Mouse (Mus musculus) layer of hippocampus, postnatal 10 days (tissue): Measurements from ENCODE around the gene Atg4b. TPM values are rescaled to one million over a fixed set of nuclear protein-coding genes. Genes with fewer than 3 reads are reported as not detected.
"Not testable (repeated sequence)": the region's sequence is repeated elsewhere in the genome, so short reads cannot be mapped to it uniquely, and the experiment has no call there.

ENCODE experiments used
- DNase-seq, 2 experiments: peaks; one replicate each; pipeline ENCODE4 v3.0.0; 2021; ENCODE audit warnings: low spot score in 2 of 2
- total RNA-seq, 2 experiments: library from RNA; stranded (reverse); gene quantifications; 2 replicates each; pipeline ENCODE4 v1.2.3; 2021

Gene Atg4b
- total RNA-seq, 2 experiments from 2014 or later, result 67.2 to 69.7 TPM

DNA sequence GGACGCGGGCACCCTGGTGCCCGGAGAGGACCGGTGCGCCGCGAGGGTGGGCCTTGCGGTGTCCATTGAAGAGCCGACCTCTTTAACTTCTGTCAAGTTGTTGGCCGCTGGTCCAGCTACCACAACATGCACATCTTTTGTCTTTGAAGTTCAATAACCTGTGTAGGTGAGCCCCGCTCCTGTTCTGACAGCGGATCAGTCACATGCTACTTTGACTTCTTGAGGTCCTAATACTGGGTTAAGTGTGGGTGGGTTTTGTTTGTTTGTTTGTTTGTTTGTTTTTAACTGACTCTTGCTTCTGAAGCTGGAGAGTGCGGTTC, 4.0 kb downstream of the Atg4b start:
- DNase-seq, result no peak

DNA sequence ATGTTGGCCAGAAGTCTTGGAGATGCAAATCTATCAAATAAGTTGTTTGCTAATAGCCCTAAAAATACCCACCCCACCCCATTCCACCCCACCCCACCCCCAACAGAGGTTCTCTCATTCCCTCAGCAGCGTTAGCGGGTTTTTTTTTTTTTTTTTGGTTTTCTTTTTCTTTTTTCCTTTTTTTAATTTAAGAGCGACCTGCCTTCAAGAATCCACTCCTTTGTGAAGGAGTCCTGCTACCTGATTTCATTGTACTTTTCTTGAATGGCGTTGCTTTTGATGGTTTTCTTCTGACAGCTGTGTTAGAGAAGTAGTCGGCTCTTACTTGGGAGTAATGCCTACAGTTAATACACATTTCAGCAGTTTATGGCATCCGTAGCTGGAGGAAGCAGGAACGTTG, 4.3 kb downstream of the Atg4b start:
- DNase-seq, result no peak

DNA sequence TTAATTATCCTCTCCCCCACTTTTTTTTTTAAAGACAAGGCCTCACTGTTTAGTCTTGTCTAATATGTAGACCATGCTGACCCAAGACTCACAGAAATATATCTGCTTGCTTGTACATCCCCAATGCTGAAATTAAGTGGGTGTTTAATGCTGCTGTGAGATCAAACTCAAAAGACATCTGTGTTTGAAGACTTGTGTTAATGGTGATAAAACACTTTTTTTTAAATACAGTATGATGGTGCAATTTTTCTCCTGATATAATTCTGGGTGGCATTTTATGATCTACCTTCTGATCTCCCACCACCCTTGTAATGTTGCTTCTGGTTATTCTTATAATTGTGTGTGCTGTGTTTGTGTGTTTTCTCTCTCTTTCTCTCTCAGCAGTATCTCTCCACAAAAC, 4.9 kb downstream of the Atg4b start:
- no peak for DNase-seq

DNA sequence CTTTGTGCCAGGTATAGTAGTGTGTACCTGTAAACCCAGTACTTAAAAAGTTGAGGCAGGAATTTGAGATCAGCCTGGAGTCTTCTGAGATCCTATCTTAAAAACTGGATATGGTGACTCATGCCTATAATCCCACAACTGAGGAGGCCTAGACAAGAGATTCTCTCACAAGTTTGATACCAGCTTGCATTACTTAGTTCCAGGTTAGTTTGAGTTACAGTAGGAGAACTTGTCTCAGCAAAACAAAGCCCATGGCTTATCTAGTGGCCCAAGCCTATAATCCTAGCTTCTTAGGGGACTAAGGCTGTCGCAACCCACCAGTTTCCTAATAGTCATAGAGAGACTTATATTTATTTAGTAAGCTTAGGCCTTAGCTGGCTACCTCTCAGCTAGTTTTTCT, 8.8 kb downstream of the Atg4b start:
- DNase-seq, result no peak

DNA sequence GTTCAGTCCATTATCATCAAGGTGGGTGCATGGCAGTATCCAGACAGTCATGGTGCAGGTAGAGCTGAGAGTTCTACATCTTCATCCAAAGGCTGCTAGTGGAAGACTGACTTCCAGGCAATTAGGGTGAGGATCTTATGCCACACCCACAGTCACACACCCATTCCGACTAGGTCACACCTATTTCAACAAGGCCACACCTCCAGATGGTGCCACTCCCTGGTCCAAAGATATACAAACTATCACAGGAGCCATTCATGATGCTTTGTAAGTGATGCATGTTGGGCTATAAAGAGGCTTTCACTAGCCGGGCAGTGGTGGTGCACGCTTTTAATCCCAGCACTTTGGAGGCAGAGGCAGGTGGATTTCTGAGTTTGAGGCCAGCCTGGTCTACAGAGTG, 12.2 kb downstream of the Atg4b start:
- DNase-seq, result not testable (repeated sequence)

DNA sequence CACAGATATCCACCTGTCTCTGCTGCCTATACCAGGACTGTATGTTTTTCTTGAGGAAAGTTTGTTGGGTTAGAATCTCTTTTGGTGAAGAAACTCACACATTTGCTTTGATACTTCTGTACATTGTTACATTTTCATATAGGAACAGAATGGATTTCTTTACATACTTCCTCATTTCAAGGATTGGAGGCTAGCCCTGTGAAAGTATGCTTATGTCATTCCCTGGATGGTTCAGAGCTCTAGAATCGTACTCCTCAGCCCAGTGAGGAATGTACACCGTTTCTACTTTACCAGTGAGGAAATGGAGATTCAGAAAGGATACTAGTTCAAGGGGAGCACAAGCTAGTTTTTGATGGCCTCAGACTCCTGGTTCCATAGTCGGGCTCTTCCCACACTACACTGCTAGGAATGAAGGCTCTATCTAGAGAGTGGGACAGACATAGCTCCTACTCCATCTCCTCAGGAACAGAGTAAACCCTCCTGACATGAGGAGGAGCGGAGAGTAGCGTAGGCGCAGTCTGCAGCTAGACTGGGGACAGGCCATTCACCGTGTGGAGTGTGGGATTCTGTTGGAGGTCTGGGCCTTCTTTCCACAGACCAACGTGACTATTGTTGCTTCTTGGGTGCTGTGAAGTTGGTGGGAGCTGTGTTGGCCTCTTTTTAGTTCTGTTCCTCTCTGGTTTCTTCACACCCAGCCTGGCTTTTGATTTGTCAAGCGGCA, 13.7 kb downstream of the Atg4b start:
- DNase-seq, result no peak

DNA sequence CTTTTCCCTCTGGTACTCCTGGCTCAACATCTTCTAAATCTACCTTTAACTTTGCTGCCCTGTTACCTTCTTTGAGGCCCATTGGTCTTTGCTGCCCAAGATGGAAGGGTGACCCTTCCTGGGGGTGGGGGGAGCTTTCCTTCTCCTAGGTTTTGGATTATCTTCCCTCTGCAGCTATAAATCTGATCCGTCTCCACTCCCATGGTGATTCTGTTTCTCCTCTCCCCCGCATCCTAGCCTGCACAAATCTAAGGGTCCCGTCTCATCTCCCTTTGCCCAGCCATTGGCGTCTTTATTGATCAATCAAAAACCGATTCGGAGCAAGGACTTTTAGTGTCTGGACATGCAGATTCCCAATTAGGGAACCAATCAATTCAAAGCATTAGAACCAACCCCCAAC, 16.3 kb downstream of the Atg4b start:
- no peak for DNase-seq

DNA sequence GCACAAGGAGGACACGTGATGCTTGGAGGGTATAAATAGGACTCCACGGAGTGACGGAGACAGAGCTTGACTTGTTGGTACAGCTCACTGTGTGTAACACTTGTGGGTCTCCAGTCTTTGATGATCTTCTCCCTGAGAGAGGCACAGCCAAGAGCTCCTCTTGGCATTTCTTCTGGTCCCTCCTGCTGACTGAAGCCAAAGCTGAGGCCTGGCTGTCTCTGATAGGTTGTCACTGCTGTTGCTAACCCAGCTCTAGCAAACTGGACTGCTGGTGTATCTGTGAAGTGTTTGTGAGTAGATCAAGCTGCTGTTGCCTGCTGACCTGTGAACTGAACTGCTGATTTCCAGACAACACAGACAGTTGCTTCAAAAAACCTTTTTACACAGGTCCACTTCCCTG, 18.6 kb downstream of the Atg4b start:
- no peak for DNase-seq

DNA sequence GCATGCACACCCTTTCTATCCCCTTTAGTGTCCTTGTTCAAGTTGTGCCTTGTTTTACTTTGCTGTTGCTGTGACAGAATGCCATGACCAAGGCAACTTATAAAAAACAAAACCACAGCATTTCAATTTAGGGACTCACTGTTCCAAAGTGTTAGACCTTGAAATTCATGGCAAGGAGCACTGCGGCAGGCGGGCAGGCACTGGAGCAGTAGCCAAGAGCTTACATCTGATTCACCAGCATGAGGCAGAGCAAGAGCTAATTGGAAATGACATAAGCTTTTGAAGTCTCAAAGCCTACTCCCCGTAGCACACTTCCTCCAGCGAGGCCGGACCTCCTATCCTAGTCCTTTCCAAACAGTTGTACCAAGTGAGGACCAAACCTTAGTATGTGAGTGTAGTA, 25.4 kb downstream of the Atg4b start:
- no peak for DNase-seq

DNA sequence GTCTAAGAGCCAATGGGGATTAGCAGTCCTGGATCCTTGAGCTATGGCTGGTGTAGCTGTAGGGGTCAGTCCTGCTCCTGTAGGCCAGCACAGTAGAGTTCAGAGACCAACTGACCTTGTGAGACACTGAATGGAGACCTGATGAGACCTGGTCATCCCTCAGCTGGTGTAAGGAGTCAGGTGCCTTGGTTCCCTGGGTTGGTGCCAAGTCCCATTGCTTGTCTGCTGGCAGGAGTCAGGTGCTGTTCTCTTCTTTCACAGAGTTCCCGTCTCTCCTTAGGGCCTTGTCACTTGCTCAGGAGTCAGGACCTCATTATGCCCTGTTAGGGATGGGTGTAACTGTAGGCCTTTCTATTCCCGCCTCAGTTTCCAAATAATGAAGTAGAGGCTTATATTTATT, 35.6 kb downstream of the Atg4b start:
- DNase-seq, result no peak

DNA sequence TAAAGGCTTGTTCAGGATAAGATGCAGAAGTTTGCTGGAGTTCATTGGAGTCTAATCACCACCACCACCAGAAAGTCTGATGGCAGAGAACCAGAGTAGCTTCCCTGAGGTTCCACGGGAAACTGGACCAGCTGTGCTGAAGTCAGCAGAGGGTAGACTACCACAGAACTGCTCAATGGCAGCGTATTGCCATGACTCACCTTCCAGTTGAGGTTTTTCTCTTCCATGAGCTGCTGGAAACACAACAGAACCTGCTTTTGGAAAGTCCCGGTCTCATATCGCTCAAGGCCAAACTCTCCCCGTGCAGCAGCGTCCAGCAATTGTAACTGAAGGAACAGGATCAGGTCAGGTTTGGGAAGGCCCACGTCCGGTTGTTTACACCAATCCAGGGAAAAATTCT, 43.2 kb downstream of the Atg4b start:
- DNase-seq, result no peak

DNA sequence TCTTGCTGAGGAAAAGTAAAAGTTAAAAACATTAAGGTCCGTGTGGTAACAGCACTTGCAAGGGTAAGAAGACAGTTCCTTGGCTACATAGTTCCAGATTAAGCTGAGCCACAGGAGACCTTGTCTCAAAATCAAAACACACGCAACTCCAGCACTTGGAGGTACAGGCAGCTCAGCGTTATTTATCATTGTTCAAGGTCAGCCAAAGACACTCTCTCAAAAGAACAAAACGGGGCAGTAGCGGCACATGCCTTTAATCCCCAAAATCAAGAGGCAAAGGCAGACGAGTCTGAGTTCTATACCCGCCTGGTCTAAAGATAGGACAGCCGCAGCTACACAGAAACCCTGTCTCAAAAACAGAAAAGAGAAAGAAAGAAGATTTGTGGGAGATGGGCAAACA, 44.6 kb downstream of the Atg4b start:
- DNase-seq, result no peak

DNA sequence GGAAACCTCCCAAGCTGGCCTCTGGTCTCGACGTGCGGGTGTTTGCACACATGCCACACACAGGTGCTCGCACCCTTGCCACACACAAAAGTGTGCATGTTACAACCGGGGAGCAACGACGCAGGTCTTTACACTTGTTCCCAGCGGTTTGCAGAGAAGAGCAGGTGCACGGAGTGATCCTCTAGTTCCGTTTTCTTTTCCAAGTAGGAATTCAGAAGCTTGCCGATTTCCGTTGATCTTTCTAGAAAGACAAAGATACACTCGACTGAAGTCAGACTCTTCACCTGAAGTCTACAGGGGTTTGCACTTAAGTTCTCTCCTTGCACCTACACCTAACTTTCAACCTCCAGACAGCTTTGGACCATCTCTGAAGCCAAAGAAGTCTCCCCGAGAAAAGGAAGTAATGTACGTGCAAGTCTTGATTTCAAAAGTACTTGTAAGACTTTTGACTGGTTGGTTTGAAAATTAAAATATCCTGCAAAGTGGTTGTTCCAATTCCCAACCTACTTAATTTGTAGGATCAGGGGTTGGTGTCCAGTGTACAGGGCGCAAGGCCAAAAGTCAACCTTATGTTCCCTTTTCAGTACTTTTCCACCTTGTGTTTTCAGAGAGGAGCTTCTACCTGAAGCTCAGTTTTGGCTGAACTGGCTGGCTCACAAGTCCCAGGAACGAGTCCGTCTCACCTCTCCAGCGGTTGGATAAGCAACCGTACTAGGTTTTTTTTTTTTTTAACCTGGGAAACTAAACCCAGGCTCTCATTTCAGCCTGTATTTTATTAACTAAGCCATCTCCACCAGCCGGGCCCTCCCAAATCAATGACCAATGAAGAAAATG, 49.6 kb downstream of the Atg4b start:
- DNase-seq, result no peak

DNA sequence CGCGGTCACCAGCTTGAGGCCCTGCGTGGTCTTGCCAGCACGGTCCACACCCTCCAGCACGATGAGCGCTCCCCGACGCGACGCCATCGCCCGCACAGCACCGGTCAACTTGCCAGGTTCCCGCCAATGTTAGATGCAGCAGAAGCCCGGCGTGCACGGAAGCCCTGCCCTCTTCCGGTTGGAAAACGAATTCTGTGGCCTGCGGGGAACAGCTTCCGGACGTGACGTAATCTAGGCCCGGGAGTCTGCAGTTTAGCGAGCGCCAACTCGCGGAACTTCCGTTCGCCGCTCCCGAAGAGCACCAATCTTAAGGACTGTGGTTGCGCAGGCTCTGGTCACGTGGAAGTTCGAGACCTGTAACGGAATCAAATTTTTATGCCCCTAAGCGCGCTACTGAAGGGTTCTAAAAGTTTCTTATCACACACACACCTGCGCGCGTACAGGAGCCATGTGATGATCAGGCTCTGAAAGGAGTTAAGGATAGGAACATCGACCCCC, 50.5 kb downstream of the Atg4b start, which contains the start of gene Dtymk:
Gene Dtymk, minus strand, starts transcription at position 194 of the 498 bp plus-strand sequence.
- DNase-seq, result peak; percentile 88 to 92

DNA sequence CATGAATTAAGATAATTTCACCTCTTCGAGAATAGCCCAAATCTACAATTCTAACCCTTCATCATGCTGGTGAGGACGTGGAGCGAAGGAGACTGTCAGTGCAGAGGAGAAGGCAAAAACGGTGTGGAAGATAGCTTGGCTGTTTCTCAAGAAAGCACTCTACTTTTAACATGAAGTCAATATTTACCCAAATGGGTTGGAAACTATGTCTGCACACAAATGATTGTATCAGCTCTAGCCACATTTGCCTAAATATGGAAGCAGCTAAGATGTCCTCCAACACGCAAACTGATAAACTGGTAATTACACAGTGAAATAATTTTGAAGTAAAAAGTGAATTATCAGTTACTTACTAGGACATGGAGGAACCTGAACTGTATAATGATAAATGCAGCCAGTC, 51.5 kb downstream of the Atg4b start:
- DNase-seq, result no peak

DNA sequence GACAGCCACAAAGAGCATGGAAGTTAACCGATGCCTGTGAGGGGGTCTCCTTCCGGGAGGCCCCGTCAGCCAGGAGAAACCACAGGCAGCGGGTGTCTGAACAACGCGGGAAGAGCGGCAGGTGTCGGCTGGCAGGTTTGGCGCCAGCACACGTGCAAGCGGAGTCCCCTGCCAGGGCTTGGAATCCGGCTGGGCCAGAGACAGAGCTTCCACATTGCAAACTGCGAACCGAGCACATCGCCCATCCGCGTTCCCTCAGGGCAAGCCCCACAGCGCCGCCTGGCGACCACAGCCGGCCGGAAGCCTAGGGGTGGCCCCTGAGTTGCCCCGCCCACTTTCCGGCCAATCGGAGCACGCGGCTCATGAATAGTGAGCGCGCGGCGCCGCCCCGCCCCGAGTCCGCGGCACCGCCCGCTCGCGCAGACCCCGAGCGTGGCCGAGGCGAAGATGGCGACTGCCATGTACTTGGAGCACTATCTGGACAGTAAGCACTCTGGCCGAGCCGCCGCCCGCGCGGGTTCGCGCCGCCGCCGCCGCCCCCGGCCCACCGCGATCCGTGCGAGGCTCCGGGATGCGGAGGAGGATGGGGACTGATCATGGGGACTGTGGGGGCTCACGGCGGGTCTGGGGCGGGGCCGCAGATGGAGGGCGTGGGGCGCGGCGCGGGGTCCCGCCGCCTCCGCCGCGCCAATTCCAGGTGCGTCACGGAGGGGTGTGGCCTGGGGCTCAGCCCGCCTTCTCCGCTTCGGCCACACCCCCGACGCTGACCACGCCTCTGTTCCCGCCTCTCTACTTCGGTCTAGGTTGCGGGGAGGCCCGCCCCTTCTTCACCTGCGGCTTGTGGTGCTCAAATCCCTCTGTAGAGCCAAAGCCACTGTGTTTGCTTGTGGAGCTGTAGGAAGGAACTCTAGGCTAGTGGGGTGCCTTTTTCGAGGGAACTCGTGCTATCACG, 52.5 kb downstream of the Atg4b start, which contains the start of gene Ing5:
Gene Ing5, plus strand, starts transcription at position 410 of the 952 bp plus-strand sequence.
- DNase-seq, result peak; percentile 100

DNA sequence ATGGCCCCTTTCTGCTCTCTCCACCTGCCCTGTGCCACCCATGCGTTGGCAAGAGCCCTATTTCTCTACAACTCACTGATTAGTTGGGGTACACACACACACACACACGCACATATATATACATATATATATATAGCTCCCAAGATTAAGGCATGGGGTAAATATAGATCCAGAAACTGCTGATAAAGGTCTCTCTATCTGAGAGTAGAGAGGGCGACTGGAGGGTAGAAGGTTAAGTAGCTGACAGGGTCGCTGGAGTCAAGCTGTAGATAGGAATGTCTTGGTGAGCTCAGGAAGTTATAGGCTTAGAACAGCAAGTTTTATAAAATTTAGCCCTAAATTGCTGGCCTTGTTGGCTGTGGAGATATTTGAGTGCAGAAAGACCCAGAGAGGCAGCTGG, 53.5 kb downstream of the Atg4b start:
- no peak for DNase-seq

DNA sequence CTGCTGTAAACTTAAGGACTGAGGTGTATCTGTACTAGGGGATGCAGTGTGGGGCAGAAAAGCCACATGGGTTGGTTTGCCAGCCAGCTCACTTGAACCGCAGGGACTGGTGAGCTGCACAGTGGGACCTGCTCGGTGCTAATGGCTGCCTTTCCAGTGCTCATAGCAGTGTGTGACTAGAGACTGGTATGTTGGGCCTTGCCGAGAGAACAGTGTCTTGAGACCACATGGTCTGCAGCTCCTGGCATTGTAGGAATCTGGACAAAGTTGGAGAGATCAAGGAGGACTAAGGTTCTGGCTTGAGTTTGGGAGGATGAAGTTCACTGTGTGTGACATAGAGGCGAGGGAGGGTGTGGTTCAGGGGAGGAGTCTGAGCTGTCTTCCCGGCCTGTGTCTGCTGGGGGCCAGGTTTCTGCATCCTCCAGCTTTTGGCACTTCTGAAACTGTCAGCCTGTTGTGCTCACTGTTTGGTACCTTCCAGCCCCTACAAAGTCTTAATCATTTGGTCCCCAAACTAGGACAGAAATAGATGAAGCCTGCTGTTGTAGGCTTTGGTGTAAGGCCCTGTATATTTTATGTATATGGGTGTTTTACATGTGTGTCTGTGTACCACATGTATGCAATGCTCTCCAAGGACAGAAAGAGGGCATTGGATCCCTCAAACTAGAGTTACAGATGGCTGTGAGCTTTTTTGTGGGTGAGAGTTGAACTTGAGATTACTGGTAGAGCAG, 54.1 kb downstream of the Atg4b start:
- DNase-seq, result no peak

DNA sequence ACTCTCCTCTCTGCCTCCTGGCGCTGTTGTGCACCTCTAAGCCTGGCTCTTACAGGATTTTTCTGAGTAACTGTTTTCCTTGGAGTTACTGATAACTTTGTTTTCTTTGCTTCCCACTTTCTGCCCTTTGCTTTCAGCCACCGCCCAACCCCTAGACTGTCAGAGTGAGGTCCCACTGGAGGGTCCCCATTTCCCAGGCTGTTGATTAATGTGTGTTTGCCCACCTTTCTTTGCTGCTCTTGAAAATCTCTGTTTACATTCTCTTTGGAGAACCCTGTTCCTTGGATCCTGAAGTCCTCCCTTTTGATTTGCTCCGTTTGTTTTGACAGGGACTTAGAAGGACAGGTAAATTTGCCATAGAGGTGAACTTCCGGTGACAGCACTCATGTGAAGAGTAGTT, 57.6 kb downstream of the Atg4b start:
- DNase-seq, result no peak

DNA sequence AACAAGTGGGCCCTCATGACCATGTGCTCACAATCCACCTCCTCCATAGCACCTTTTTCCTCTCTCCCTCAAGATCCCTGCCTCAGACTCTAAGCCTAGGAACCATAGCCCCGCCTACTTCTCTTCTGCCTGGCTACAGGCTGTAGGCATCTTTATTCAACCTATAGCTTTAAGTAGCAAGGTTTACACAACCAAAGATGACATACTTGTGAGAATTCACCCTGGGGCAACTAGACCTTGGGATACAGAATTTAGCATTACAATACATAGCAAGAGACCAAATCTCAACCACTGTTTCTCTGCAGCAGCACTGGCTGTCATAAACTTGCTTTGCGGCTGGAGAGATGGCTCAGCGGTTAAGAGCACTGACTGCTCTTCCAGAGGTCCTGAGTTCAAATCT, 58.7 kb downstream of the Atg4b start:
- DNase-seq, result no peak
